Mouse (Mus musculus) limb, embryonic 12.5 days (tissue): ENCODE data around the gene Smarcd1. TPM values are rescaled to one million over a fixed set of nuclear protein-coding genes. Genes with fewer than 3 reads are reported as not detected.

Experiments
- ATAC-seq: fragments of 200-750 bp; cut with Nextera tagmentation; 2 replicates; pipeline ENCODE4 v1.8.0; 2017; ENCODE audit warnings: low read depth, moderate TSS enrichment; ENCODE audit not compliant: insufficient number of reproducible peaks, insufficient read depth, low FRiP score, low TSS enrichment
- H3K27ac ChIP-seq: fragments of 300-500 bp; sonication (generic); 2 replicates; pipeline ENCODE4 v1.5.1; 2016; ENCODE audit warnings: mild to moderate bottlenecking, moderate library complexity
- H3K27me3 ChIP-seq: fragments of 300-500 bp; sonication (generic); 2 replicates; pipeline ENCODE4 v1.6.1; 2016; ENCODE audit warnings: mild to moderate bottlenecking, moderate library complexity
- H3K36me3 ChIP-seq: fragments of 300-500 bp; sonication (generic); 2 replicates; pipeline ENCODE4 v1.6.1; 2016; ENCODE audit warnings: mild to moderate bottlenecking, moderate library complexity
- H3K4me1 ChIP-seq: fragments of 300-500 bp; sonication (generic); replicated peaks from 2 replicates; pipeline ENCODE4 v1.6.1; 2016
- H3K4me2 ChIP-seq: fragments of 300-500 bp; sonication (generic); 2 replicates; pipeline ENCODE4 v1.6.1; 2016; ENCODE audit warnings: mild to moderate bottlenecking, moderate library complexity
- H3K4me3 ChIP-seq: fragments of 300-500 bp; sonication (generic); replicated peaks from 2 replicates; pipeline ENCODE4 v1.5.1; 2016; ENCODE audit warnings: mild to moderate bottlenecking
- H3K9ac ChIP-seq: fragments of 300-500 bp; sonication (generic); replicated peaks from 2 replicates; pipeline ENCODE4 v1.6.1; 2016; ENCODE audit warnings: mild to moderate bottlenecking, moderate library complexity
- H3K9me3 ChIP-seq: fragments of 300-500 bp; sonication (generic); 2 replicates; pipeline ENCODE4 v1.6.1; 2016; ENCODE audit warnings: mild to moderate bottlenecking, moderate library complexity
- WGBS: fragments of 180-500 bp; shearing (Covaris S2); methylation state at CpG from one replicate; pipeline ENCODE4 v1.1.7; 2016; 5-methylcytosine and 5-hydroxymethylcytosine counted together
- polyA plus RNA-seq: library from polyadenylated mRNA; unstranded; fragments of >200 nt; fragmentation: Nextera tagmentation; extraction: Ambion mirVana; gene quantifications from 2 replicates; pipeline ENCODE4 v1.2.1, GENCODE M21; 2016

The Smarcd1 gene
- polyA plus RNA-seq, 1 experiment from 2014 or later: 74.9 TPM

DNA sequence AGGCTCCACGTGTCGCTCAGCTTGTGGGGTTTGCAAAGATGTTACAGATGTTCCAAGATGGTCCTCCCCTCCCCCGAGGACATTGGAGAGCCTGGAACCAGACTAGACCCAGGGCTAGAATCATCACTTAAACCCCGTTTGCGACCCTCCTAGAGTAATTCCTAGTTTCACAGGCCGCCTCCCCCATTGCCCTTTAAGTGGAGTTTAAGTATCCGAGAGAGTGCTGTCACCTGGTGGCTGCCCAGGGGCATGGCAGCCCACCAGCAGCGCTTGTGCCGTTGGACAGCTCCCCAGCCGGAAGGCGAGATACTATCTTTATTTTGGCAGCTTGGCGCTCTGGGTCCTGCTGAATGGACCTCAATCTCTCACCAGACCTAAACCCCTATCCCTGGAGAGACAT, 33.0 kb upstream of the Smarcd1 start:
- Histone ChIP-seq H3K27me3 (peaks cover 89% of the 10 kb centered on the region), H3K9me3 (no peaks in the 10 kb centered on the region), H3K4me1 (peaks cover 29% of the 10 kb centered on the region), H3K4me2 (0 out of 2 replicates have a peak overlapping the region, but pooled peaks have one; percentile 8), H3K36me3 (no peaks in the 10 kb centered on the region), H3K9ac (no peak overlapping the region), H3K27ac (no peak overlapping the region), H3K4me3 (no peak overlapping the region)
- 2% methylated on average over 12 of the region's 12 CpGs for WGBS
- ATAC-seq: no peak

DNA sequence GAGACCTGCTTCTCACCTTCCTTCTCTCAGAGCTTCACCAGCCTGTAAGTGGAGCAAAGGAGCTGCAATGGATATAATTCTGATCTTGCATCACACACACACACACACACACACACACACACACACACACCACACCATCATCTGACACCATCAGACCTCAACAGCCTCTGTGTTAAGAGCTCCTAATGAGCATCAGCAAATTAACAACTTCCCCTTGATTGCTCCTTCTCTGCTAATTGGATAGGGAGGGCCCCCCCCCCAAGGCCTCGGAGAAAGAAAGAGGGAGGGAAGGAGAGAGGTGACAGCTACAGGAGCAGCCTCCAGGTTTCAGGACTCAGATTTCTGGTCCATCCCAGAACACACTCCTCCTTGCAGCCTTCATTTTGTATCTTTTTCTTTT, 32.5 kb upstream of the Smarcd1 start:
- ATAC-seq: no peak
- no peak overlapping the region for H3K9ac ChIP-seq
- no peaks in the 10 kb centered on the region for H3K9me3 ChIP-seq
- 5% methylated on average over 1 of the region's 1 CpGs for WGBS
- peaks cover 85% of the 10 kb centered on the region for H3K27me3 ChIP-seq
- H3K36me3 ChIP-seq: no peaks in the 10 kb centered on the region
- H3K4me3 ChIP-seq: no peak overlapping the region
- no peak overlapping the region for H3K27ac ChIP-seq
- no peak overlapping the region for H3K4me2 ChIP-seq
- H3K4me1 ChIP-seq: peaks cover 24% of the 10 kb centered on the region

DNA sequence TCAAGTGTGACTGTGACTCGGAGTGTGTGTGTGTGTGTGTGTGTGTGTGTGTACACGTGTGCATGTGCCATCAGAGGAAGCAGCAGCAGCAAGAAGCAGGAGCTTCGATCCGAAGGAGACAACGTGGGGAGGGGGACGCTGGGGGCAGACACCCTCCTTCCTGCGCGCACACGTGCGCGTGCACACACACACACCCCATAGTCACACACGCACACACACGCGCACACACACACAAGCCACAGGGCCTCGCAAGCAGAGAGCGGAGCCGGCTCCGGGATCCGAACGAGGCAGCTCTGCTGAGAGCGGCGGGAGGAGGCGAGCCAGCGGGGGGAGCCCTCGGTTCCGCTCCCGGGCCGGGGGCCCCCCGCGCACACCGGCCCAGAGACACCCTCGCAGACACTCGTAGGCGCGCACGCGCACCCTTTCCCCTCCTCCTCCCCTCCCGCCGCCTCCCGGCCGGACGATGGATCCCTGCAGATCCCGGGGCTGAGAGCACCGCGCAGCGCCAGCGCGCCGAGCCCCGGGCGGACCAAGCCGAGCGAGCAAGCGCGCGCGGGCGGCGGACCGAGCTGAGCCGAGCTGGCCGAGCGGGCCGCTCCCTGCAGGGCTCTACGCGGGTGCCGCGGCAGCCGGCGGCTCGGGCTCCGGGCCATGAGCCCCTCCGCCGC, 31.6 kb upstream of the Smarcd1 start, which contains the start of gene Asic1:
Asic1 (plus strand) TSS at position 215 of the 668 bp plus-strand sequence.
- H3K27me3 ChIP-seq: peaks cover 83% of the 10 kb centered on the region

DNA sequence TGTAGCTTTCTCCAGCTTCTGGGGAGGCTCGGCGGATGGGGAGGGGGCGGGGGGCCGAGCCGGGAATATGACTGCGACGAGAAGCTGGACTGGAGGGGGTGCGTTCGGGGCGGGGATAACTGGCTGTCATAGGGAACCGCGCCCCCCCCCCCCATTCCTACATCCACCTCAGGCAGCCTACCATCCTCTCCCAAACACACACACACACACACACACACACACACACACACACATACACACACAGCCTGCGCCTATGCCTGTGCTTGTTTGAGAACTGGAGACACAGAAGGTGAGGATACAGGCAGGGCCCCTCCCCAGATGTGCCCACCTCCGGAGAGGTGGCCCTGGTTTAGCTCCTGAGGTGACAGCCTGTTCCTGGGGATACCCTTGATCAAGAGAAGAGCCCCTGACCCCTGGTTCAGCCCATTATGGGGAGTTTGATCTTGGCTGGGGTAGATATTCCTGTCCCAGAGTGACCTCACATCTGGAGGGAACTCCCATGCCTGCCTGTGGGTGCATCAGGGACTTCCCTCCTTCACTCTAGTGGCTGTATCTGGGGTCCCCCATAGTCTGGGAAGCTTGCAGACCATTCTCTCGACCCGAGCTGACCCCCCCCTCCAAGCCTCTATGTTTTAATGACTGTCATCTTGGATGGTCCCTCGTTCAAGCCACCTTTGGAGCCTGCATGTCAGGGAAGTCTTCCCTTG, 30.8 kb upstream of the Smarcd1 start:
- ATAC-seq: no peak
- Histone ChIP-seq H3K4me3 (peak overlapping the region; percentile 62), H3K4me1 (peaks cover 14% of the 10 kb centered on the region), H3K9ac (peak overlapping the region; percentile 59), H3K27ac (no peak overlapping the region), H3K27me3 (peaks cover 82% of the 10 kb centered on the region), H3K36me3 (no peaks in the 10 kb centered on the region), H3K9me3 (no peaks in the 10 kb centered on the region), H3K4me2 (peak overlapping the region; percentile 99)
- 7% methylated on average over 16 of the region's 17 CpGs for WGBS

More for the DNA sequence above, 31.6 kb upstream of the Smarcd1 start, which contains the start of gene Asic1:
- peak within 1 kb of the TSS; percentile 99 for H3K4me2 ChIP-seq
- H3K4me1 ChIP-seq: peaks cover 15% of the 10 kb centered on the region
- H3K9me3 ChIP-seq: no peaks in the 10 kb centered on the region
- H3K4me3 ChIP-seq: peak within 1 kb of the TSS; percentile 62
- H3K9ac ChIP-seq: peak within 1 kb of the TSS; percentile 59
- WGBS: 1% methylated on average over 59 of the region's 74 CpGs
- H3K27ac ChIP-seq: no peak within 1 kb of the TSS
- ATAC-seq: peak; percentile 38; the same call in 1 of the 2 replicates
- no peaks in the 10 kb centered on the region for H3K36me3 ChIP-seq

DNA sequence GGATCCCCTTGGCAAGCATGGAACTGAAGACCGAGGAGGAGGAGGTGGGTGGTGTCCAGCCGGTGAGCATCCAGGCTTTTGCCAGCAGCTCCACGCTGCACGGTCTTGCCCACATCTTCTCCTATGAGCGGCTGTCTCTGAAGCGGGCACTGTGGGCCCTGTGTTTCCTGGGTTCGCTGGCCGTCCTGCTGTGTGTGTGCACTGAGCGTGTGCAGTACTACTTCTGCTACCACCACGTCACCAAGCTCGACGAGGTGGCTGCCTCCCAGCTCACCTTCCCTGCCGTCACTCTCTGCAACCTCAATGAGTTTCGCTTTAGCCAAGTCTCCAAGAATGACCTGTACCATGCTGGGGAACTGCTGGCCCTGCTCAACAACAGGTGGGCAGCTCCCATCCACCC, 30.1 kb upstream of the Smarcd1 start:
- Histone ChIP-seq H3K27me3 (peaks cover 75% of the 10 kb centered on the region), H3K4me1 (peaks cover 14% of the 10 kb centered on the region), H3K36me3 (no peaks in the 10 kb centered on the region), H3K9ac (no peak overlapping the region), H3K4me3 (no peak overlapping the region), H3K27ac (no peak overlapping the region), H3K9me3 (no peaks in the 10 kb centered on the region), H3K4me2 (no peak overlapping the region)
- no peak for ATAC-seq
- WGBS: 70% methylated on average over 14 of the region's 14 CpGs

DNA sequence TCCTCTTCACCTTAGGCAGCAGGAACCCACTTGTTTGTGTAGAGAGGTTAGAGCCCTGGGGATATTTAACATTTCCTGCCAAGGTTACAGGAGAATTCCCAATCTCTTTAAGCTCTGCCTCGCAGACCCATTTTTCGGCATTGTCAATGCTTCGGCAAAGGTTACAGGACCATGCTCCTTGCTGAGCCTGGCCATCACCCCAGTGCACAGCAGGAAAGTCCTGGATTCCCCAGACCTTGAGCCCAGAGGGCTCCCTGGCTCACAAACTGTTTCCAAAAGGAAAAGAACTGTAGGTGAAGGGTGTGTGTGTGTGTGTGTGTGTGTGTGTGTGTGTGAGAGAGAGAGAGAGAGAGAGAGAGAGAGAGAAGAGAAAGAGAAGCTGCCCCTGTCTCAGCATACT, 27.1 kb upstream of the Smarcd1 start:
- WGBS: 73% methylated on average over 3 of the region's 3 CpGs
- H3K27ac ChIP-seq: no peak overlapping the region
- no peak overlapping the region for H3K4me3 ChIP-seq
- H3K9ac ChIP-seq: no peak overlapping the region
- H3K4me1 ChIP-seq: peaks cover 24% of the 10 kb centered on the region
- no peaks in the 10 kb centered on the region for H3K36me3 ChIP-seq
- no peak overlapping the region for H3K4me2 ChIP-seq
- no peak for ATAC-seq
- no peaks in the 10 kb centered on the region for H3K9me3 ChIP-seq
- H3K27me3 ChIP-seq: peaks cover 56% of the 10 kb centered on the region

DNA sequence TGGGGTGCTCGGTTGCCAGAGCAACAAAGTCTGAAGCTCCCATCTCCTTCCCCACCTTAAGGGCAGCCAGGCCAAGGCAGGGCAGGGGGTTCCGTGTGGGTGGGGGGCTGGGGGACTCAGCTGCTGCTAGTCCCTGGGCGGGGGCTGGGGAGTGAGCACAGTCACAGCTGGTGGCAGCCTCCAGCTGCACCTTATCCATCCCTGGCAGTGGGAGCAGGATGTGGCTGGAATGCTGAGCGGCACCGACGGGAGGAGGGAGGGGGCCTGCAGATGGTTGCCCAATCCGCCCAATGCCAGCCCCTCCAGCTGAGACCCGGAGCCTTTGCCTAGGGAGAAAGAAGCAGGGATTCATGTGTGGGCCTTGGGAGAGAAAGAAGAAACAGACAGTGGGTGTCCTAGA, 24.8 kb upstream of the Smarcd1 start:
- Histone ChIP-seq H3K27ac (no peak overlapping the region), H3K9ac (no peak overlapping the region), H3K27me3 (peaks cover 34% of the 10 kb centered on the region), H3K9me3 (no peaks in the 10 kb centered on the region), H3K4me3 (no peak overlapping the region), H3K36me3 (no peaks in the 10 kb centered on the region), H3K4me2 (no peak overlapping the region), H3K4me1 (peaks cover 13% of the 10 kb centered on the region)
- ATAC-seq: no peak
- 46% methylated on average over 8 of the region's 8 CpGs for WGBS

DNA sequence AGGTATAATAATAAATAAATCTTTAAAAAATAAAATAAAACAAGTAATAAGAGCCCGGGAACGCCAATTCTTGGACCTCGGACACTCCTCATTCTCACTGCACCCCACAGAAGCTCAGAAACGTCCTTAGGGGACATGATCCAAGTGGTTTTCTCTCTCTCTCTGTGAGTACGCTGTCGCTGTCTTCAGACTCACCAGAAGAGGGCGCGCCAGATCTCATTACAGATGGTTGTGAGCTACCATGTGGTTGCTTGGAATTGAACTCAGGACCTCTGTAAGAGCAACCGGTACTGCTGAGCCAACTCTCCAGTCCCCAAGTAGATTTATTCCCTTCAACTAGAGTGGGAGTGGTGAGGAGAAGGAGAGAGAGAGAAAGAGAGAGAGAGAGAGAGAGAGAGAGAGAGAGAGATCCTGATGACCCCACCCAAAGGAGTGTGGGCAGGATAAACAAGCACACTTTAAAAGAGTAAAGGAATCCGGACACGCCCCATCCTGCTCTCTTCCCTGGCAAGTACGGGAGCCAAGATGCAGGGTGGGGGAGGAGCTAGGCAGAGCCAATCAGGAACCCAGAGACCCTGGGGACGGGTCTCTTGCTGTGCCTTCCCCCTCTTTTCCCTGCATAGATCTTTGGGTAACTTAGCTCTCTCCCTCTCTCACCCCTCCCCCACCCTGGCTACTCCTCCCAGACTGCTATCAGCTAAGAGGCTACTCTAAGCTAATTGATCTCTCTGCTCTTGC, 23.7 kb upstream of the Smarcd1 start:
- H3K4me2 ChIP-seq: no peak overlapping the region
- no peak for ATAC-seq
- H3K4me1 ChIP-seq: peaks cover 13% of the 10 kb centered on the region

DNA sequence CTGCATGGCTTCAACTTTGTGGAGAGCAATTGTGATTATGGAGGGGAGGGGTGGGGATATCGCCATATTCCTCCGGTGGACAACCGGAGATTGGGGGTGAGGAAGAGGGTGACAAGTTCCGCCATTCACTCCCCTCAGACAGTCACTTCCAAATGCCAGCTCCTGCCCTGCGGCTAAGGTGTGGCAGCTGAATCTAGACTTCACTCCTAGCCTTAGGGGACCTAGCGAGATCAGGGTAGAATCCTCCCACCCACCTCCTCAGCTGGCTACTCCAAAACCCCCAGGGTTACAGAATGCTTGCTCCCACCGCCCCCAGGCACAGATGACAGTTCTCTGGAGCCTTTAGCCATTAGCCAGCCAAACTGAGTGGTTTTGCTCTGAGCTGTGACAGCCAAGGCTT, 22.9 kb upstream of the Smarcd1 start:
- no peaks in the 10 kb centered on the region for H3K9me3 ChIP-seq
- no peak overlapping the region for H3K27ac ChIP-seq
- WGBS: 54% methylated on average over 7 of the region's 7 CpGs
- no peak overlapping the region for H3K4me3 ChIP-seq
- H3K4me2 ChIP-seq: no peak overlapping the region
- peaks cover 13% of the 10 kb centered on the region for H3K4me1 ChIP-seq
- H3K9ac ChIP-seq: no peak overlapping the region
- H3K36me3 ChIP-seq: no peaks in the 10 kb centered on the region
- no peak for ATAC-seq
- H3K27me3 ChIP-seq: peaks cover 17% of the 10 kb centered on the region; the same call in 1 of the 2 replicates

More for the DNA sequence above, 23.7 kb upstream of the Smarcd1 start:
- no peak overlapping the region for H3K4me3 ChIP-seq
- no peak overlapping the region for H3K9ac ChIP-seq
- no peak overlapping the region for H3K27ac ChIP-seq
- H3K36me3 ChIP-seq: no peaks in the 10 kb centered on the region
- H3K27me3 ChIP-seq: peaks cover 24% of the 10 kb centered on the region
- 15% methylated on average over 13 of the region's 13 CpGs for WGBS
- H3K9me3 ChIP-seq: no peaks in the 10 kb centered on the region

DNA sequence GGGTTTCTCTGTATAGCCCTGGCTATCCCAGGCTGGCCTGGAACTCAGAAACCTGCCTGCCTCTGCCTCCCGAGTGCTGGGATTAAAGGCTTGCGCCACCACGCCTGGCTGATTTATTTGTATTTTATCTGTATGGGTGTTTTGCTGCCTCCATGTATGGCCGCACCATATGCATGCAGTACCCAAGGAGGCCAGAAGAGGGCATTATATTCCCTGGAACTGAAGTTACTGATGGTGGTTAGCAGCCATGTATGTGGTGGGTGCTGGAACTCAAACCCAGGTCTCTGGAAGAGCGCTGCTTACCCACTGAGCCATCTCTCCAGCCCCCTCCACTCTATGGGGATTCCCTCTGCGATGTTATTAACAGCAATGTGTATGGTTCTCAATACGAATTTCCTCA, 19.0 kb upstream of the Smarcd1 start:
- peaks cover 6% of the 10 kb centered on the region; the same call in 1 of the 2 replicates for H3K4me1 ChIP-seq
- H3K4me2 ChIP-seq: no peak overlapping the region
- no peak overlapping the region for H3K27ac ChIP-seq
- WGBS: 91% methylated on average over 7 of the region's 7 CpGs
- ATAC-seq: no peak
- no peak overlapping the region for H3K4me3 ChIP-seq
- peaks cover 4% of the 10 kb centered on the region; the same call in 1 of the 2 replicates for H3K27me3 ChIP-seq
- no peaks in the 10 kb centered on the region for H3K9me3 ChIP-seq
- no peaks in the 10 kb centered on the region for H3K36me3 ChIP-seq
- H3K9ac ChIP-seq: no peak overlapping the region

DNA sequence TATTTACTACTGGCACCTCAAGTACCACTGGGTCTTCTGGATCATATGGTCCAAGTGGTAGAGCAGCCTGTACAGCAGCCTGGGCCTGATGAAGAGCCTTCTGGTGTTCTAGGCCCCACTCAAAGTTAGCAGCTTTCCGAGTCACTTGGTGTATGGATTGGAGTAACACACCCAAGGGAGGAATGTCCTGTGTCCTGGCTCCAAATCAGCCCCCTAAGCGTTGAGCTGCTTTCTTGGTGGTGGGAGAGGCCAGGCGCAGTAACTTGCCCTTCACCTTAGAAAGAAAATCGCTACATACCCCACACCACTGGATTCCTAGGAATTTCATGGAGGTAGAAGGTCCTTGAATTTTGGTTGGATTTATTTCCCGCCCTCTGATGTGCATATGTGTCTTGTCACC, 17.8 kb upstream of the Smarcd1 start:
- Histone ChIP-seq H3K4me1 (no peaks in the 10 kb centered on the region), H3K4me3 (no peak overlapping the region), H3K36me3 (no peaks in the 10 kb centered on the region), H3K9me3 (no peaks in the 10 kb centered on the region), H3K4me2 (no peak overlapping the region), H3K27ac (no peak overlapping the region), H3K9ac (no peak overlapping the region), H3K27me3 (0 out of 2 replicates have a peak, but pooled peaks cover 5% of the 10 kb centered on the region)
- WGBS: 94% methylated on average over 5 of the region's 5 CpGs
- no peak for ATAC-seq
